Mouse (Mus musculus): ENCODE measurements around the gene Zfp853. TPM values are rescaled to one million over a fixed set of nuclear protein-coding genes. Genes with fewer than 3 reads are reported as not detected.

Gene Zfp853
- polyA plus RNA-seq, 2 experiments: 0.10 TPM; not detected in 1

- no peaks in the 10 kb centered on the region for H3K9me3 ChIP-seq (ENCODE audit: control insufficient read depth, low read length)
These were observed 10.8 kb upstream of the Zfp853 start for GRCm38 (mm10) chr5:143304251-143304650.

GRCm38 (mm10) chr5:143301296-143301695 is 7.9 kb upstream of the Zfp853 start:
- no peak overlapping the region for H3K4me3 ChIP-seq (ENCODE audit: insufficient read depth in 1 of 2, low read depth in 2 of 2, low read length in 2 of 2)
- WGBS (ENCODE audit: insufficient replicate concordance): 80% methylated on average over 8 of the region's 8 CpGs
- ATAC-seq (ENCODE audit: insufficient read depth): no peak

More at GRCm38 (mm10) chr5:143304251-143304650, 10.8 kb upstream of the Zfp853 start:
- no peak for ATAC-seq (ENCODE audit: insufficient read depth)
- Histone ChIP-seq H3K4me2 (ENCODE audit: low read depth) (no peak overlapping the region), H3K4me3 (ENCODE audit: insufficient read depth in 1 of 2, low read depth in 2 of 2, low read length in 2 of 2) (no peak overlapping the region), H3K36me3 (replicated peaks; ENCODE audit: control insufficient read depth, insufficient read depth, low read depth) (peaks cover 39% of the 10 kb centered on the region), H3K27ac (no peak overlapping the region), H3K4me1 (replicated peaks; ENCODE audit: control insufficient read depth in 2 of 2, insufficient read depth in 2 of 2, low read length in 1 of 2) (no peaks in the 10 kb centered on the region), H3K9ac (replicated peaks) (no peak overlapping the region), H3K27me3 (ENCODE audit: control insufficient read depth, insufficient read depth, low read length) (no peaks in the 10 kb centered on the region)
- TF ChIP-seq EP300 (IDR thresholded peaks at IDR 0.05; ENCODE audit: low read depth): no peak
- TF ChIP-seq CTCF (IDR thresholded peaks at IDR 0.05; ENCODE audit: low read depth): no peak
- DNase-seq (ENCODE audit: low read depth in 3 of 3, low spot score in 3 of 3): no peak
- WGBS (ENCODE audit: insufficient replicate concordance): 86% methylated on average over 7 of the region's 7 CpGs

GRCm38 (mm10) chr5:143299686-143300085 is 6.3 kb upstream of the Zfp853 start:
- DNase-seq (ENCODE audit: low read depth in 3 of 3, low spot score in 3 of 3): no peak

More at GRCm38 (mm10) chr5:143301296-143301695, 7.9 kb upstream of the Zfp853 start:
- DNase-seq (ENCODE audit: low read depth in 3 of 3, low spot score in 3 of 3): no peak
- Histone ChIP-seq H3K9ac (replicated peaks) (no peak overlapping the region), H3K27ac (no peak overlapping the region), H3K9me3 (ENCODE audit: control insufficient read depth, low read length) (no peaks in the 10 kb centered on the region), H3K27me3 (ENCODE audit: control insufficient read depth, insufficient read depth, low read length) (no peaks in the 10 kb centered on the region), H3K36me3 (replicated peaks; ENCODE audit: control insufficient read depth, insufficient read depth, low read depth) (peaks cover 17% of the 10 kb centered on the region), H3K4me2 (ENCODE audit: low read depth) (no peak overlapping the region), H3K4me1 (replicated peaks; ENCODE audit: control insufficient read depth in 2 of 2, insufficient read depth in 2 of 2, low read length in 1 of 2) (no peaks in the 10 kb centered on the region)
- peak; percentile 63 for TF ChIP-seq CTCF (IDR thresholded peaks at IDR 0.05; ENCODE audit: low read depth)
- no peak for TF ChIP-seq EP300 (IDR thresholded peaks at IDR 0.05; ENCODE audit: low read depth)

GRCm38 (mm10) chr5:143298391-143298790 is 5.0 kb upstream of the Zfp853 start:
- H3K27ac ChIP-seq: no peak overlapping the region
- ATAC-seq (ENCODE audit: insufficient read depth) (no peak), DNase-seq (ENCODE audit: low read depth in 3 of 3, low spot score in 3 of 3) (no peak)
- H3K9me3 ChIP-seq (ENCODE audit: control insufficient read depth, low read length): no peaks in the 10 kb centered on the region
- peaks cover 10% of the 10 kb centered on the region for H3K27me3 ChIP-seq (ENCODE audit: control insufficient read depth, insufficient read depth, low read length)
- no peaks in the 10 kb centered on the region for H3K4me1 ChIP-seq (replicated peaks; ENCODE audit: control insufficient read depth in 2 of 2, insufficient read depth in 2 of 2, low read length in 1 of 2)
- H3K4me2 ChIP-seq (ENCODE audit: low read depth): no peak overlapping the region
- H3K4me3 ChIP-seq (ENCODE audit: insufficient read depth in 1 of 2, low read depth in 2 of 2, low read length in 2 of 2): no peak overlapping the region
- TF ChIP-seq EP300 (IDR thresholded peaks at IDR 0.05; ENCODE audit: low read depth) (no peak), CTCF (IDR thresholded peaks at IDR 0.05; ENCODE audit: low read depth) (peak; percentile 70)
- H3K36me3 ChIP-seq (replicated peaks; ENCODE audit: control insufficient read depth, insufficient read depth, low read depth): peaks cover 5% of the 10 kb centered on the region; the same call in 1 of the 2 replicates
- no peak overlapping the region for H3K9ac ChIP-seq (replicated peaks)
- 83% methylated on average over 7 of the region's 7 CpGs for WGBS (ENCODE audit: insufficient replicate concordance)

More at GRCm38 (mm10) chr5:143299686-143300085, 6.3 kb upstream of the Zfp853 start:
- H3K36me3 ChIP-seq (replicated peaks; ENCODE audit: control insufficient read depth, insufficient read depth, low read depth): peaks cover 8% of the 10 kb centered on the region; the same call in 1 of the 2 replicates
- no peak overlapping the region for H3K4me3 ChIP-seq (ENCODE audit: insufficient read depth in 1 of 2, low read depth in 2 of 2, low read length in 2 of 2)
- TF ChIP-seq EP300 (IDR thresholded peaks at IDR 0.05; ENCODE audit: low read depth) (no peak), CTCF (IDR thresholded peaks at IDR 0.05; ENCODE audit: low read depth) (peak; percentile 87)
- no peaks in the 10 kb centered on the region for H3K27me3 ChIP-seq (ENCODE audit: control insufficient read depth, insufficient read depth, low read length)
- no peak overlapping the region for H3K4me2 ChIP-seq (ENCODE audit: low read depth)
- no peaks in the 10 kb centered on the region for H3K9me3 ChIP-seq (ENCODE audit: control insufficient read depth, low read length)
- no peak overlapping the region for H3K9ac ChIP-seq (replicated peaks)
- no peaks in the 10 kb centered on the region for H3K4me1 ChIP-seq (replicated peaks; ENCODE audit: control insufficient read depth in 2 of 2, insufficient read depth in 2 of 2, low read length in 1 of 2)
- 86% methylated on average over 4 of the region's 4 CpGs for WGBS (ENCODE audit: insufficient replicate concordance)
- no peak overlapping the region for H3K27ac ChIP-seq
- no peak for ATAC-seq (ENCODE audit: insufficient read depth)

GRCm38 (mm10) chr5:143297986-143298385 is 4.6 kb upstream of the Zfp853 start:
- 87% methylated on average over 9 of the region's 9 CpGs for WGBS (ENCODE audit: insufficient replicate concordance)
- H3K4me3 ChIP-seq (ENCODE audit: insufficient read depth in 1 of 2, low read depth in 2 of 2, low read length in 2 of 2): no peak overlapping the region
- H3K4me2 ChIP-seq (ENCODE audit: low read depth): no peak overlapping the region
- ATAC-seq (ENCODE audit: insufficient read depth) (no peak), DNase-seq (ENCODE audit: low read depth in 3 of 3, low spot score in 3 of 3) (no peak)
- H3K27ac ChIP-seq: no peak overlapping the region
- no peak overlapping the region for H3K9ac ChIP-seq (replicated peaks)
- TF ChIP-seq CTCF (IDR thresholded peaks at IDR 0.05; ENCODE audit: low read depth): no peak
- no peak for TF ChIP-seq EP300 (IDR thresholded peaks at IDR 0.05; ENCODE audit: low read depth)
- H3K4me1 ChIP-seq (replicated peaks; ENCODE audit: control insufficient read depth in 2 of 2, insufficient read depth in 2 of 2, low read length in 1 of 2): no peaks in the 10 kb centered on the region
- H3K27me3 ChIP-seq (ENCODE audit: control insufficient read depth, insufficient read depth, low read length): peaks cover 14% of the 10 kb centered on the region
- peaks cover 5% of the 10 kb centered on the region; the same call in 1 of the 2 replicates for H3K36me3 ChIP-seq (replicated peaks; ENCODE audit: control insufficient read depth, insufficient read depth, low read depth)
- H3K9me3 ChIP-seq (ENCODE audit: control insufficient read depth, low read length): no peaks in the 10 kb centered on the region
